Mouse (Mus musculus) stomach, embryonic 14.5 days (tissue): ENCODE measurements at regions not wholly inside any gene's neighbourhood (a gene's known extent, or its start where the extent isn't known, plus 50 kb on each side); places are given as distances from the start of the nearest gene placed in this dataset.
A peak's percentile ranks its signal among the peaks of the same experiment; 100 is the strongest.

Experiments used
- ATAC-seq: fragments of 200-750 bp; cut with Nextera tagmentation; 2 replicates; pipeline ENCODE4 v1.8.0; 2017; ENCODE audit warnings: low read depth, moderate TSS enrichment; ENCODE audit not compliant: insufficient number of reproducible peaks, insufficient read depth, low FRiP score
- H3K27ac ChIP-seq: fragments of 300-500 bp; sonication (generic); 2 replicates; pipeline ENCODE4 v1.5.1; 2014; ENCODE audit warnings: mild to moderate bottlenecking, low read length, moderate library complexity, mixed read lengths
- H3K27me3 ChIP-seq: fragments of 300-500 bp; sonication (generic); 2 replicates; pipeline ENCODE4 v1.6.1; 2014; ENCODE audit warnings: low read length, control low read depth, mixed read lengths; ENCODE audit not compliant: control insufficient read depth, insufficient read depth
- H3K36me3 ChIP-seq: fragments of 300-500 bp; sonication (generic); 2 replicates; pipeline ENCODE4 v1.6.1; 2014; ENCODE audit warnings: mild to moderate bottlenecking, control low read depth, low read length, moderate library complexity, mixed read lengths; ENCODE audit not compliant: control insufficient read depth, insufficient read depth
- H3K4me1 ChIP-seq: fragments of 300-500 bp; sonication (generic); 2 replicates; pipeline ENCODE4 v1.6.1; 2014; ENCODE audit warnings: low read length, control low read depth, mixed read lengths; ENCODE audit not compliant: control insufficient read depth, insufficient read depth
- H3K4me2 ChIP-seq: fragments of 300-500 bp; sonication (generic); replicated peaks from 2 replicates; pipeline ENCODE4 v1.6.1; 2014; ENCODE audit warnings: low read depth, low read length, control low read depth
- H3K4me3 ChIP-seq: fragments of 300-500 bp; sonication (generic); 2 replicates; pipeline ENCODE4 v1.5.1; 2014; ENCODE audit warnings: low read depth, low read length, control low read depth
- H3K9ac ChIP-seq: fragments of 300-500 bp; sonication (generic); replicated peaks from 2 replicates; pipeline ENCODE4 v1.6.1; 2014; ENCODE audit warnings: low read depth, mild to moderate bottlenecking, control low read depth, low read length, moderate library complexity, mixed read lengths
- H3K9me3 ChIP-seq: fragments of 300-500 bp; sonication (generic); 2 replicates; pipeline ENCODE4 v1.6.1; 2016; ENCODE audit warnings: low read depth, low read length, control low read depth; ENCODE audit not compliant: control insufficient read depth
- WGBS: fragments of 180-500 bp; shearing (Covaris S2); extraction: QIAGEN DNeasy Blood & Tissue Kit; methylation state at CpG from one replicate; pipeline ENCODE4 v1.1.7; 2014; 5-methylcytosine and 5-hydroxymethylcytosine counted together

DNA sequence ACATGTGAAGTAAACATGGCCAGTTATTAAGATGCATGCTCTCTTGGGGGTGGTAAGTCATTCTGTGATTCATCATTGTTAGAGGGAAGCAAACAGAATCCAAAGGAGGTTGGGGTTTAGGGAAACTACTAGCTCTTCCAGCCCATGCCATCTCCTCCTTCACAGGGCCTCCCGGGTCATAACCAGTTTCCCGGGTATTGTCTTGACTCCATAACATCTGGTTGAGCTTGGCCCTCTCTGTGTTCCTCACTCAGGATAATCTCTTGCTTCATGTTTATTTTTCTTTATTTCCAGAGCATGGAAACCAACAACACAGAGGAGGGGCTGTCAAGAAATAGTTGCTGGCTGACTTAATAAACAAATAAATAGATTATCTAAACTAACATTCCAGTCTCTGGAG lies 295.3 kb downstream of the Irx1 start:
- WGBS, result 63% methylated on average over 2 of the region's 2 CpGs

DNA sequence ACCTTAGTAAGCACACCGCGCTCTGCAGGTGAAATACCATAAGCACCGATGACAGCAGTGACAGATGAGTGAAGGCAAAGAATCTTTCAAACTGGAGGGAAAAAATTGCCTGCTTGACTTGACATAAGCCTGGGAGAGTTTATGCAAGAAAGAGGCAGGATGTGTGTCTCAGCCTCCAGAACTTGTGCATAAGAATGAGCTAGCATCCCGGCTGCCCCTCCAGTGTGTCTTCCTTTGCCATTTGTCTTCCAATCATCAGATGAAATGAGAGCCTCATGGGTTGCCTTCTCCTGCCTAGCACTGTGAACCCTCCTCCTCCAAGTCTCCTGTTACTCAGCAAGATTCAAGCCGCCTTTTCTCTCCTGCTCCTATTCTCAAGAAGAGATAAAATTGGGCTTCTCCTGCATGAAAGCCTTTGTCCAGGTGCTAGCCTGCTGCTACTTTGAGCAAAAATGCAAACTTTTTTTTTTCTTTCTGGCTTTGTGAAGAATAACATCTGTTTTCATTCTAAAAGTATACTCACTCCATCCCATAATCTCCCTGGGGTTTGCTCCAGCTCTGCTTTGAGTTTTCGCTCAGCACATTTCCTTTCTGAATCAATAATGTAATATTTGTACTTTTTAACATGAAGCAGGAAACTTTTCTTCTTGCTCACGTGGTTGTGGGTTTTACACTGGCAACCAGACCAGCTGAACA lies 298.2 kb downstream of the Irx1 start:
- no peaks in the 10 kb centered on the region for H3K36me3 ChIP-seq
- no peak overlapping the region for H3K4me3 ChIP-seq
- no peak overlapping the region for H3K27ac ChIP-seq
- no peak overlapping the region for H3K4me2 ChIP-seq
- ATAC-seq, result no peak
- H3K27me3 ChIP-seq, result no peaks in the 10 kb centered on the region
- no peaks in the 10 kb centered on the region for H3K9me3 ChIP-seq
- WGBS, result 37% methylated on average over 7 of the region's 7 CpGs
- H3K4me1 ChIP-seq, result 0 out of 2 replicates have a peak, but pooled peaks cover 3% of the 10 kb centered on the region
- no peak overlapping the region for H3K9ac ChIP-seq

More for the DNA sequence above, 295.3 kb downstream of the Irx1 start:
- Histone ChIP-seq H3K4me1 (0 out of 2 replicates have a peak, but pooled peaks cover 3% of the 10 kb centered on the region), H3K36me3 (no peaks in the 10 kb centered on the region), H3K9me3 (no peaks in the 10 kb centered on the region), H3K4me3 (no peak overlapping the region), H3K9ac (no peak overlapping the region), H3K4me2 (no peak overlapping the region), H3K27ac (no peak overlapping the region), H3K27me3 (no peaks in the 10 kb centered on the region)
- ATAC-seq, result no peak

DNA sequence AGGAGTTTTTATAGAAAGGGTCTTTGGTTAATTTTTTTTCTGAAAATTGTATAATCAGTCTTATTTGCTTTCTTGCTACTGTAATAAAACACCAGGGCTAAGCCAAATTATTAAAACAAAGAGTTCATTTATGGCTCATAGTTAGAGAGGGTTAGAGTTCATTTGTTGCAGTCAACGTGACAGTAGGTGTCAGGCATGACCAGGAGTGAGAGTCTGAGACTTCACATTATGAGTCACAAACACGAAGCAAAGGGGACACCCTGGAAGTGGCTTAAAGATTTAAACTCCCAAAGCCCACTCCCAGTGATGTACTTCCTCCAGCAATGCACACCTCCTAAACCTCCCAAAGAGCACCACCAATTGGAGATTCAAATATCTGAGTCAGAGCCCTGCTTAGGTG lies 305.6 kb downstream of the Irx1 start:
- ATAC-seq, result no peak
- Histone ChIP-seq H3K9me3 (no peaks in the 10 kb centered on the region), H3K4me2 (no peak overlapping the region), H3K4me3 (no peak overlapping the region), H3K36me3 (no peaks in the 10 kb centered on the region), H3K27me3 (no peaks in the 10 kb centered on the region), H3K4me1 (no peaks in the 10 kb centered on the region), H3K9ac (no peak overlapping the region), H3K27ac (no peak overlapping the region)
- WGBS, result 67% methylated on average over 2 of the region's 2 CpGs

DNA sequence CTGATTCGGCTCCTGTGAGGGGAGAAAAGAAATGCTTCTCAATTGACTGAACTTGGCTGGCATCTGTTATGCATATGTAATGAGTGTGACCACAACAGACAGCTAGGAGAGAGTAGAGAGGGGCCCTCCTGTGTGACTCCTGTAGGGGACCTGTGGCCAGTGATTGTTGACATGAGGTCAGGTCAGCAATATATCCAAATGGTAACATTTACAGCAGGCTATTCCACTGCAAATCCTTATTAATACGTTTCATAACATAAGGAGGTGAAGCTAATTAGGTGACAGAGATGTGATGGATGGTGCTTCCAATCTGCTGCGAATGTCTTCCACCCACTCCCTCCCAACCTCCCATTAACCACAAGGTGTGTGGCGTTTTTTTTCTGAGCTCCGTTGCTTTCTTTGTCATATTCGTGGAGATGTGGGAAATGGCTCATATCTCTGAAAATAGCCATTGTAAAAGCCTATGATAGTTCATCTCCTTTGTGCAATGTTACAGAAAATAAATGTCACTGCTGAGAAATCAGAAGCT lies 309.5 kb downstream of the Irx1 start:
- no peaks in the 10 kb centered on the region for H3K27me3 ChIP-seq
- no peak overlapping the region for H3K9ac ChIP-seq
- H3K4me1 ChIP-seq, result no peaks in the 10 kb centered on the region
- no peaks in the 10 kb centered on the region for H3K9me3 ChIP-seq
- H3K27ac ChIP-seq, result no peak overlapping the region
- H3K4me2 ChIP-seq, result no peak overlapping the region
- no peak for ATAC-seq
- no peak overlapping the region for H3K4me3 ChIP-seq
- no peaks in the 10 kb centered on the region for H3K36me3 ChIP-seq
- 26% methylated on average over 6 of the region's 6 CpGs for WGBS

DNA sequence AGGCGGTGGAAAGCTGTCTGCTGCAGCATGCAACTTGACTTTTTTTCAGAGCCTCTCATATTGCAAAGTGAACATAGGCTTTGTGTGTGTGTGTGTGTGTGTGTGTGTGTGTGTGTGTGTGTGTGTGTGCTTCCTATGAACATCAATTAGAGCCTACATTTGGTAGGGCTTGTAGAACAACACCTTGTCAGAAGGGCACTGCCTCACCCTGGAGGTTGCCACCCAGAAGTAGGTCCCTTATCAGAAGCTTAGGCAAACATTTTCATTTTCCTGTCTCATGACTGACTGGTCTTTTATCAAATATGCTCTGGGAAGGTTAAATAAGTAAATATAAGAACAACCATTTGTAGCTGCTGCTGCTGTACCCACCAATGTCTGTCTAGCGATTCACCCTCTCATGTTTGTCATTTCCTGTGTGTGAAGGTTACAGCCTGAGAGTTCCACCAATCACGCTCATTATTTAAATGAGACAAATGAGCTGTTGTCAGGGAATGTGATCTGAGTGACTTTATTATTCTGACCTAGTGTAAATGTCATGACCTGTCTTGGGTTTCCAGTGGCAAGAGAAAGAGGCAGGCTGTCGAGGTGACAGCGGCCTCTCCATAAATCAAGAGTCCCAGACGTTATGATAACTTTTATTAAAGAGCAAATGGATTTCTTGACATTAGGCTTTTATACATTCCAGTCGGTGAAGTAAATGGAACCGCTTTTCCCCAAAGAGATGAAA lies 310.1 kb downstream of the Irx1 start:
- Histone ChIP-seq H3K4me3 (no peak overlapping the region), H3K27ac (no peak overlapping the region), H3K9ac (no peak overlapping the region), H3K36me3 (no peaks in the 10 kb centered on the region), H3K9me3 (no peaks in the 10 kb centered on the region), H3K4me1 (no peaks in the 10 kb centered on the region), H3K4me2 (no peak overlapping the region), H3K27me3 (no peaks in the 10 kb centered on the region)
- peak; percentile 68 for ATAC-seq
- 22% methylated on average over 8 of the region's 8 CpGs for WGBS

DNA sequence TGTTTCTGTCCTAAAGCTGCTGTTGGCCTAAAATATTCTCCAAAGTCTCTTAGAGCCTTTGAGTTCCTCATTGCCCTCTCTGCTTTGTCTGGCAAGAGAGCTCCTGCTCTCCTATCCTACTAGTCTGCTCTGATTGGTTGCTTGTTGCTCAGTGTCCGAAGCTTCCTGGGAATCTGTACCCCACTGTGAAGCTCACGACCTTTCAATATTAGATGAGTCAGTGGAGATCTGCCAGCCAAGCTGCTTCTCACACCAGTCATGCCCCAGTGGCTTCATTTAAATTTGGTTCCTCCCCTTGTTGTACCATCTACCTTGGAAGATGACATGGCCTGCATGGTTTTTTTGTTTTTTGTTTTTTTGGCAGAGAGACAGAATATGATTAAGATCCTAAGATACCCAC lies 313.6 kb downstream of the Irx1 start:
- 31% methylated on average over 2 of the region's 2 CpGs for WGBS
- no peak for ATAC-seq
- H3K27ac ChIP-seq, result no peak overlapping the region
- no peak overlapping the region for H3K9ac ChIP-seq
- no peak overlapping the region for H3K4me3 ChIP-seq
- H3K4me1 ChIP-seq, result no peaks in the 10 kb centered on the region
- no peaks in the 10 kb centered on the region for H3K27me3 ChIP-seq
- H3K9me3 ChIP-seq, result no peaks in the 10 kb centered on the region
- no peak overlapping the region for H3K4me2 ChIP-seq
- no peaks in the 10 kb centered on the region for H3K36me3 ChIP-seq

DNA sequence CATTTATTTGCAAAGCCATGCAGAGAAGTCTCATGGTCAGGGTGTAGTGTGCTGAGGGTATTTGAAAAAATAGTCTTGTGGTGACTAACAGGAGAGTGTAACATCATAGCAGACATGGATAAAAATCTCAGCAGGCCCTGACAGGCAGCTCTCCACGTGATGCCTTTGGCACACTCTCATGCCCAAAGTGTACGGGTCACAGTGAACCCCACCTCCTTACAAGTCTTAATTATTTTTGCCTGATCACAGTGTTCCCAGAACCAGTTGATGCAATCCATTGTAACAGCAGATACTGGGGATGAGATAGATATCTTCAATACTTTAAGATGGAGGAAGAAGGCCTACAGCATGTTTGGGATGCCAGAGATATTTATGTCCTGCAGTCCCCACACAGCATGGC lies 314.5 kb downstream of the Irx1 start:
- ATAC-seq, result no peak
- H3K27me3 ChIP-seq, result no peaks in the 10 kb centered on the region
- no peak overlapping the region for H3K9ac ChIP-seq
- no peak overlapping the region for H3K27ac ChIP-seq
- no peaks in the 10 kb centered on the region for H3K9me3 ChIP-seq
- H3K36me3 ChIP-seq, result no peaks in the 10 kb centered on the region
- 70% methylated on average over 2 of the region's 2 CpGs for WGBS
- H3K4me3 ChIP-seq, result no peak overlapping the region
- H3K4me1 ChIP-seq, result no peaks in the 10 kb centered on the region
- H3K4me2 ChIP-seq, result no peak overlapping the region

DNA sequence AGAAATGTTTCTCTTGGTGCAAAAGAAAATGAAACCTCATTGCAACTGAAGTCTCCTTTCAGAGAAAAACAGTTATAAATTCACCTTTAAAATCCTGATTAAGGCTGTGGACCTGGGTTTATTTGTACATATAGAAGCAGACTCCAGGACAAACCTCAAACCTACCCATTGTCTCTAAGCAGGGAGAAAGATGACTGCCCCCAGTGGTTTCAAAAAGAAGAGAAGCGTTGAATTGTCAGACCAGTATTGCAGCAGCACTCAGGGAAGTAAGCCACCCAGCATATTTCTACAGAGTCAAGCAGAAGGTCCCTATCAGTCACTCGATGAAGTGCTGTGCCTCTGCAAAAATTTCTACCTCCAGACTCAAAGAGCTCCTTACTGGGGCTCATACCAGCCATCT lies 332.1 kb downstream of the Irx1 start:
- 60% methylated on average over 2 of the region's 2 CpGs for WGBS
- Histone ChIP-seq H3K27me3 (no peaks in the 10 kb centered on the region), H3K9me3 (no peaks in the 10 kb centered on the region), H3K36me3 (no peaks in the 10 kb centered on the region), H3K27ac (no peak overlapping the region), H3K4me2 (no peak overlapping the region), H3K4me3 (no peak overlapping the region), H3K9ac (no peak overlapping the region), H3K4me1 (no peaks in the 10 kb centered on the region)
- ATAC-seq, result no peak
